Mouse (Mus musculus) heart, adult 2 months (tissue): ENCODE data around the gene Hoxc5. TPM values are rescaled to one million over a fixed set of nuclear protein-coding genes. Genes with fewer than 3 reads are reported as not detected.

Experiments
- DNase-seq, 2 experiments: peaks; one replicate each; pipeline ENCODE4 v3.0.0; 2021
- H3K27ac ChIP-seq: fragments of 200-600 bp; 2 replicates; pipeline ENCODE4 v1.8.1; 2022
- H3K27me3 ChIP-seq: fragments of 200-500 bp; 2 replicates; pipeline ENCODE4 v1.6.1; 2012; ENCODE audit warnings: mild to moderate bottlenecking, low read length, inconsistent platforms, mixed read lengths; ENCODE audit not compliant: control insufficient read depth, insufficient read depth
- H3K36me3 ChIP-seq: fragments of 200-500 bp; 2 replicates; pipeline ENCODE4 v1.6.1; 2012; ENCODE audit warnings: low read length, inconsistent platforms; ENCODE audit not compliant: control insufficient read depth, insufficient read depth
- H3K4me1 ChIP-seq: fragments of 200-500 bp; 2 replicates; pipeline ENCODE4 v1.6.1; 2011; ENCODE audit warnings: low read length; ENCODE audit not compliant: control insufficient read depth, insufficient read depth
- H3K4me3 ChIP-seq: fragments of 200-600 bp; 2 replicates; pipeline ENCODE4 v1.8.1; 2022
- H3K79me2 ChIP-seq: fragments of 200-500 bp; replicated peaks from 2 replicates; pipeline ENCODE4 v1.6.1; 2012; ENCODE audit warnings: mild to moderate bottlenecking, inconsistent platforms, low read length, moderate library complexity, mixed read lengths; ENCODE audit not compliant: control insufficient read depth, insufficient read depth
- H3K9ac ChIP-seq: fragments of 200-500 bp; 2 replicates; pipeline ENCODE4 v1.6.1; 2012; ENCODE audit warnings: low read depth, mild to moderate bottlenecking, control low read depth, inconsistent platforms, low read length, mixed read lengths
- CTCF ChIP-seq: fragments of 200-600 bp; IDR thresholded peaks from 2 replicates; pipeline ENCODE4 v1.8.1; 2022; ENCODE audit warnings: antibody characterized with exemption, mild to moderate bottlenecking, moderate library complexity
- EP300 ChIP-seq: fragments of 200-500 bp; IDR thresholded peaks from 2 replicates; pipeline ENCODE4 v1.6.1; 2011; ENCODE audit warnings: low read depth, low read length, control low read depth; ENCODE audit not compliant: insufficient read depth
- POLR2A ChIP-seq: fragments of 200-500 bp; IDR thresholded peaks from 2 replicates; pipeline ENCODE4 v1.6.1; 2011; ENCODE audit warnings: mild to moderate bottlenecking, low read depth, low read length, control low read depth; ENCODE audit not compliant: insufficient read depth
- WGBS: fragments of 180-500 bp; shearing (Covaris S2); methylation state at CpG from one replicate; pipeline ENCODE4 v1.1.7; 2018; 5-methylcytosine and 5-hydroxymethylcytosine counted together
- intact Hi-C: fragments of 180-260 bp; cut with DNase I; formaldehyde crosslinking; loops from one replicate; pipeline ENCODE4 v1.15.1; 2025
- polyA plus RNA-seq: library from polyadenylated mRNA; depleted of rRNA; stranded (reverse); fragments of >200 nt; gene quantifications from 2 replicates; pipeline ENCODE4 v1.2.3, GENCODE M21; 2012
- total RNA-seq, 2 experiments: library from RNA; stranded (reverse); gene quantifications; 2 replicates each; pipeline ENCODE4 v1.2.3; 2021

The Hoxc5 gene
- total and polyA plus RNA-seq, 3 experiments, result 0.20 TPM; not detected in 2

DNA sequence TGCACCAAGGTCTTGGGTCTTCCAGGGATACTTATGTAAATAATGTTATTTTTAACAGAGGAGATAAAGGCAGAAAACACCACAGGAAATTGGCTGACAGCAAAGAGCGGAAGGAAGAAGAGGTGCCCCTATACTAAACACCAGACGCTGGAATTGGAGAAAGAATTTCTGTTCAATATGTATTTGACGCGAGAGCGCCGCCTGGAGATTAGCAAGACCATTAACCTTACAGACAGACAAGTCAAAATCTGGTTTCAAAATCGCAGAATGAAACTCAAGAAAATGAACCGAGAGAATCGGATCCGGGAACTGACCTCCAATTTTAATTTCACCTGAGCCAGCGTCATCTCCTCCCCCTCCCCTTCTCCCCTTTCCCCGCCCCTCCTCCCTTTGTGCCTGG is 3.5 kb downstream of the Hoxc5 start:
- Histone ChIP-seq H3K27ac (no peak overlapping the region), H3K4me3 (no peak overlapping the region), H3K36me3 (no peaks in the 10 kb centered on the region), H3K4me1 (no peaks in the 10 kb centered on the region), H3K27me3 (peaks cover 38% of the 10 kb centered on the region), H3K9ac (no peak overlapping the region), H3K79me2 (no peaks in the 10 kb centered on the region)
- WGBS, result 3% methylated on average over 12 of the region's 12 CpGs
- TF ChIP-seq POLR2A (no peak), CTCF (peak; percentile 44)
- intact Hi-C loops, result loop anchor here (5.0 kb wide), 1 partner anchor 208 kb away; no protein-coding TSS in a partner anchor
- DNase-seq, result no peak

DNA sequence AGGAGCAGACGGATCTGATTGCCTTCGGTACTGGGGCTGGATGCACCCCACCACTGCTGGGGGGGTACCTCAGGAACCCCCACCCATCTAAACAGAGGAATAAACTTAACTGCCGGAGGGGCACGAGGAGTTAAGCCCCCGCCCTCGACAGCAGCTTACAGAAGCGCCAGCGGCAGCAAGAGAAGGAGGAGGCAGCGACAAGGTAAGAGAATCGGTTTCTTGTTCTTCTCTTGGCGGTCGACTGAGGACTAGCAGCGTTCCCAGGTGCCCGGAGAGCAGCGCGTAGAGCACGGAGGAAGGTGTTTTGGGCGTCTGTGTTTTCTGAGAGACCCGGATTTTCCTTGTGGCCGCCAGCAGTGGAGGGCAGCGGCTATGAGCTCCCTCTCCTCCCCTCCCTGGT is 5.0 kb downstream of the Hoxc5 start:
- Histone ChIP-seq H3K4me1 (no peaks in the 10 kb centered on the region), H3K36me3 (no peaks in the 10 kb centered on the region), H3K27ac (no peak overlapping the region), H3K79me2 (no peaks in the 10 kb centered on the region), H3K9ac (no peak overlapping the region), H3K27me3 (peaks cover 33% of the 10 kb centered on the region), H3K4me3 (no peak overlapping the region)
- TF ChIP-seq CTCF, result no peak
- TF ChIP-seq POLR2A, result no peak
- TF ChIP-seq EP300, result no peak
- 2% methylated on average over 21 of the region's 21 CpGs for WGBS
- intact Hi-C loops, result loop anchor here (5.0 kb wide), 1 partner anchor 210 kb away; no protein-coding TSS in a partner anchor
- no peak for DNase-seq

DNA sequence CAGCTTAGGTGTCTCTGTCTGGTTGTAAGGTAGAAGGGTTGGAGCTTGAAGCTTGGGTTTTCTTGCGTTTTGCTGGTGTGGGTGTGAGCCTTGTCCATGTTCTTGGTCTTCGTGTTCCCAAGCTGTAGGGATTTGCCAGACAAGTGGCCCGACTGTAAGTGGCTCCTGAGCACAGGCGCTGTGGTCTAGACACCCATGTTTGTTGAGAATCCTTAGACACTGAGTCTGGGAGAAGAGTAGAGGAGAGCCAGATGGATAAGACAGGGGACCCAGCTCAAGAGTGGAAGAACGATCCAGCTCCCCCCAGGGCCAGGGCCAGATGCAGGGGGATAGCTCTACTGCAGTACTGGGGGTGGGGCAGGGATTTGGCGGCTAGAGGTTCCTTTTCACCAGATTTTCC is 5.5 kb downstream of the Hoxc5 start:
- H3K9ac ChIP-seq, result no peak overlapping the region
- no peak for DNase-seq
- no peaks in the 10 kb centered on the region for H3K79me2 ChIP-seq
- no peak overlapping the region for H3K4me3 ChIP-seq
- no peaks in the 10 kb centered on the region for H3K4me1 ChIP-seq
- H3K36me3 ChIP-seq, result no peaks in the 10 kb centered on the region
- TF ChIP-seq POLR2A (no peak), CTCF (no peak), EP300 (no peak)
- H3K27ac ChIP-seq, result no peak overlapping the region
- WGBS, result 2% methylated on average over 6 of the region's 6 CpGs
- peaks cover 28% of the 10 kb centered on the region for H3K27me3 ChIP-seq
- intact Hi-C loops, result loop anchor here (5.0 kb wide), 1 partner anchor 210 kb away; no protein-coding TSS in a partner anchor

DNA sequence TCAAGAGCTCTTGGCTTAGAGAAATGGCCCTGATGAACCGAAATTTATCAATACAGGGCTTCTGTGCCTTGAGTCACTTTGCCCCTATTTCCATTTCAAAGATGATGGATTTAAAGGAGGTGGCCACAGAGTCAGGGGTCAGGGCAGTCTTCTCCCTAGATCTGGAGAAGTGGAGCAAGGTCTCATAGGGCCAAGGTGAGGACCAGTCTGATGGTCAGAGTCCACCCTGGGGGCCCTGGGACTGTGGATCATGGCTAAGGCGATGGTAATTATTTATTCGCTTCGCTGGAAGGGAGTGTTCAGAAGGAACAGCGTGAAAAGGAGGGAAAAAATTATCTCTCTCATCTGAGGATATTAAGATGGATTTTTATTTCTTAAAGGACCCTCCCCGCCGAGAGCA is 7.8 kb downstream of the Hoxc5 start:
- H3K9ac ChIP-seq, result no peak overlapping the region
- WGBS, result 11% methylated on average over 7 of the region's 7 CpGs
- no peak overlapping the region for H3K4me3 ChIP-seq
- H3K79me2 ChIP-seq, result no peaks in the 10 kb centered on the region
- intact Hi-C loops, result no loop called here
- H3K27ac ChIP-seq, result no peak overlapping the region
- no peaks in the 10 kb centered on the region for H3K4me1 ChIP-seq
- TF ChIP-seq EP300, result no peak
- no peak for TF ChIP-seq POLR2A
- TF ChIP-seq CTCF, result no peak
- no peaks in the 10 kb centered on the region for H3K36me3 ChIP-seq
- no peak for DNase-seq
- H3K27me3 ChIP-seq, result peaks cover 29% of the 10 kb centered on the region

DNA sequence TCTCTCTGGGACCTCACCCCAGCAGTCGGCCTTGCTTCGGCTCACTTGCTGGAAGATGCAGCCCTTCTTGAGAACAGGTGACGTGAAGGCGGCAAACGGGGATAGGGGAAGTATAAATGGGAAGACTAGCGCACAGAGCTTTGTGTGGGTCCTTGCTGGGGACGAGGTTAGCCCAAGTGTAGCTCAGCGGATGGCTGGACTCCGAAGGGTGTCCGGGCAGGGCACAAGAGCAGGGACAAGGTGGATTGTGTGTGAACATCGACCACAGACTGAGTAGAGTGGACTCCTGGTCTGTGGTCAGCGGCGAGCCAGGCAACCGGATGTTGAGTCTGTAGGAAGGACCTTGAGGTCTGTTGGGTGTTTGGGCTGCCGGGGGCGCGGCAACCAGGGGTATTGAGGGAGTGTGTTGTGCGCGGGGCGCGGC is 8.5 kb downstream of the Hoxc5 start:
- TF ChIP-seq CTCF (no peak), EP300 (no peak), POLR2A (no peak)
- Histone ChIP-seq H3K36me3 (no peaks in the 10 kb centered on the region), H3K79me2 (no peaks in the 10 kb centered on the region), H3K9ac (no peak overlapping the region), H3K27me3 (peaks cover 31% of the 10 kb centered on the region), H3K4me3 (no peak overlapping the region), H3K4me1 (no peaks in the 10 kb centered on the region), H3K27ac (no peak overlapping the region)
- no peak for DNase-seq
- intact Hi-C loops, result no loop called here
- WGBS, result 5% methylated on average over 21 of the region's 21 CpGs

DNA sequence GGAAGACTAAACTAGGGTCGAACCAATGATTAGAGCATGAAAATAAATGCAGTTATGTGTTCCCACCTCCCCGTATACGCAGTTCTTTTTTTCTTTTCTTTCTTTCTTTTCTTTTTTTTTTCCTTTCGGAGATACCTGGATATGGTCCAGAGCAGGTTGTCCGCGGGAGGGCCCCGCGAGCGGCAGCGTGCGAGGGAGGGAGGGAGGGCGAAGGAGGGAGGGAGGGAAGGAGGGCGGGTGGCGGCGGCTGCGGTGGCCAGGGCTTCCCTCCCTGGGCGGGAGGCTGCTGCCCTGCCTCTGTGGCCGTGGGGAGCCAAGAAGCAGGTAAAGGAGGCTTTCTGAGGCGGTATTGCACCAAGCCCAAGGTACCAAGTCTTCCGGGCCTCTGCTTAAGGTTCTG is 8.9 kb downstream of the Hoxc5 start, which contains the start of gene Hoxc9:
Gene Hoxc9, plus strand, starts transcription at position 269 of the 400 bp plus-strand sequence.
- H3K27me3 ChIP-seq, result peaks cover 30% of the 10 kb centered on the region

More for the DNA sequence above, 8.9 kb downstream of the Hoxc5 start, which contains the start of gene Hoxc9:
- intact Hi-C loops, result no loop called here
- no peak within 1 kb of the TSS for H3K27ac ChIP-seq
- peak within 1 kb of the TSS; percentile 40 for H3K4me3 ChIP-seq
- H3K36me3 ChIP-seq, result no peaks in the 10 kb centered on the region
- no peak for DNase-seq
- no peaks in the 10 kb centered on the region for H3K4me1 ChIP-seq
- TF ChIP-seq CTCF, result no peak
- TF ChIP-seq EP300, result no peak
- TF ChIP-seq POLR2A, result no peak
- H3K9ac ChIP-seq, result no peak within 1 kb of the TSS
- H3K79me2 ChIP-seq, result no peaks in the 10 kb centered on the region
- 4% methylated on average over 19 of the region's 20 CpGs for WGBS
